Comparison of ENCODE assay signal across 9 mouse cellular contexts in genomic region chr4:109729281-109729680, GRCm38 (mm10). TPM values are rescaled to one million over a fixed set of nuclear protein-coding genes. Genes with fewer than 3 reads are reported as not detected.
DNase-seq lines count a peak whose midpoint lies in the region; ATAC-seq and TF ChIP-seq lines count a peak whose summit lies in the region.
"Had no signal": no experiment of that assay in that cellular context is flagged by ENCODE, and none has a peak within 500 bp of the region (broad histone marks: within the 10 kb centered on the region; RNA-seq: fewer than 3 reads in every experiment).

No protein-coding gene starts in this region.

- no peaks in the 10 kb centered on the region for H3K36me3 ChIP-seq in lung, embryonic 14.5 days (ENCODE audit: insufficient read depth)
- H3K36me3 ChIP-seq in midbrain, embryonic 16.5 days (ENCODE audit: control insufficient read depth, insufficient read depth, low read length): no peaks in the 10 kb centered on the region
- H3K36me3 ChIP-seq: neural tube, embryonic 13.5 days had no signal

- no peak overlapping the region for H3K27ac ChIP-seq in gastrocnemius, adult 2 months
- H3K27ac ChIP-seq in lung, embryonic 14.5 days (ENCODE audit: low read depth): no peak overlapping the region
- no peak overlapping the region for H3K27ac ChIP-seq in midbrain, embryonic 16.5 days (ENCODE audit: low read length)
- H3K27ac ChIP-seq: neural tube, embryonic 13.5 days had no signal

- H3K9me3 ChIP-seq in lung, embryonic 14.5 days (ENCODE audit: low read depth, low read length): no peaks in the 10 kb centered on the region
- no peaks in the 10 kb centered on the region for H3K9me3 ChIP-seq in midbrain, embryonic 16.5 days (replicated peaks; ENCODE audit: control insufficient read depth, low read length, poor library complexity, severe bottlenecking)
- H3K9me3 ChIP-seq: neural tube, embryonic 13.5 days had no signal

- no peak overlapping the region for H3K4me2 ChIP-seq in lung, embryonic 14.5 days
- H3K4me2 ChIP-seq in midbrain, embryonic 16.5 days (ENCODE audit: low read length): no peak overlapping the region
- H3K4me2 ChIP-seq: neural tube, embryonic 13.5 days had no signal

- peak; percentile 82 for TF ChIP-seq CTCF in gastrocnemius, adult 2 months (IDR thresholded peaks at IDR 0.05)
- peak; percentile 49 for TF ChIP-seq CTCF in lung, embryonic 14.5 days (IDR thresholded peaks at IDR 0.05; ENCODE audit: low read depth)
- no peak for TF ChIP-seq CTCF in lung, adult 2 months (IDR thresholded peaks at IDR 0.05; ENCODE audit: insufficient read depth, low read length)

- no peak for ATAC-seq in lung, embryonic 14.5 days (ENCODE audit: insufficient read depth)
- ATAC-seq in midbrain, embryonic 16.5 days: no peak

- H3K9ac ChIP-seq in lung, embryonic 14.5 days: no peak overlapping the region
- H3K9ac ChIP-seq in midbrain, embryonic 16.5 days (ENCODE audit: low read depth, low read length): no peak overlapping the region
- H3K9ac ChIP-seq: neural tube, embryonic 13.5 days had no signal

- no peak for TF ChIP-seq POLR2A in lung, adult 2 months (IDR thresholded peaks at IDR 0.05; ENCODE audit: borderline replicate concordance, extremely low read depth, low read depth, low read length)

- DNase-seq in gastrocnemius, adult 2 months: no peak
- no peak for DNase-seq in gastrocnemius, postnatal 36 days
- DNase-seq in lung, embryonic 14.5 days: peak; percentile 85
- DNase-seq in lung, adult 2 months: no peak
- DNase-seq in T-cell, adult 2 months (ENCODE audit: low spot score): peak; percentile 27
- DNase-seq in kidney, postnatal 36 days: peak; percentile 44 to 61
- peak; percentile 19 to 61 for DNase-seq in spleen, postnatal 4 days (ENCODE audit: low spot score in 2 of 2)

- no peak overlapping the region for H3K4me3 ChIP-seq in gastrocnemius, adult 2 months
- no peak overlapping the region for H3K4me3 ChIP-seq in lung, embryonic 14.5 days (ENCODE audit: low read depth, low read length)
- H3K4me3 ChIP-seq in lung, adult 2 months (replicated peaks; ENCODE audit: extremely low read depth, low read depth, low read length): no peak overlapping the region
- H3K4me3 ChIP-seq in midbrain, embryonic 16.5 days (ENCODE audit: low read depth, low read length): no peak overlapping the region
- H3K4me3 ChIP-seq: neural tube, embryonic 13.5 days had no signal

- no peaks in the 10 kb centered on the region for H3K4me1 ChIP-seq in lung, embryonic 14.5 days (ENCODE audit: insufficient read depth)
- no peaks in the 10 kb centered on the region for H3K4me1 ChIP-seq in lung, adult 2 months (ENCODE audit: control insufficient read depth, insufficient read depth, low read length)
- no peaks in the 10 kb centered on the region for H3K4me1 ChIP-seq in midbrain, embryonic 16.5 days (ENCODE audit: control insufficient read depth, insufficient read depth, low read length)
- H3K4me1 ChIP-seq: neural tube, embryonic 13.5 days had no signal

- WGBS in lung, embryonic 14.5 days: 7% methylated on average over 2 of the region's 2 CpGs
- 10% methylated on average over 2 of the region's 2 CpGs for WGBS in lung, adult 2 months
- 7% methylated on average over 2 of the region's 2 CpGs for WGBS in midbrain, embryonic 16.5 days

- intact Hi-C loops in gastrocnemius, adult 2 months (cut with DNase I): loop anchor here (2.0 to 5.0 kb wide), 3 partner anchors 152 to 292 kb away; no protein-coding TSS in a partner anchor
- intact Hi-C loops in gastrocnemius, postnatal 36 days (cut with DNase I): loop anchor here (5.0 kb wide), 2 partner anchors 152 to 222 kb away; no protein-coding TSS in a partner anchor

- H3K27me3 ChIP-seq in lung, embryonic 14.5 days (ENCODE audit: insufficient read depth, low read length): no peaks in the 10 kb centered on the region
- no peaks in the 10 kb centered on the region for H3K27me3 ChIP-seq in midbrain, embryonic 16.5 days (ENCODE audit: control insufficient read depth, insufficient read depth, low read depth, low read length)
- H3K27me3 ChIP-seq: neural tube, embryonic 13.5 days had no signal

RNA-seq across cellular contexts. Expression of gene Faf1, which starts 52.9 kb away (rescaled TPM):
- total RNA-seq in gastrocnemius, adult 2 months (2021): 10 to 100 TPM; 40.7 to 45.6 TPM
- 10 to 100 TPM; 32.3 to 35.6 TPM for total RNA-seq in gastrocnemius, postnatal 36 days (2021)
- 30.3 and 32.1 TPM in 2 replicates for polyA plus RNA-seq in lung, embryonic 14.5 days (2014; fragmentation: Nextera tagmentation; extraction: Ambion mirVana)
- 7.2 and 7.4 TPM in 2 replicates for polyA plus RNA-seq in lung, adult 2 months (2012; rRNA removed)
- polyA plus RNA-seq in midbrain, embryonic 16.5 days (2015; fragmentation: Nextera tagmentation; extraction: Ambion mirVana): 29.9 and 32.0 TPM in 2 replicates

Comparison
In these comparisons a context has a peak if more than half of its experiments do, and no peak if none do; other contexts are left out.
1. DNase-seq: peak in lung, embryonic 14.5 days (single experiment), T-cell, adult 2 months (single experiment), kidney, postnatal 36 days (2 of 2) and spleen, postnatal 4 days (2 of 2); none in gastrocnemius, adult 2 months (single experiment), gastrocnemius, postnatal 36 days (0 of 2) and lung, adult 2 months (single experiment).